In the genomic region with DNA sequence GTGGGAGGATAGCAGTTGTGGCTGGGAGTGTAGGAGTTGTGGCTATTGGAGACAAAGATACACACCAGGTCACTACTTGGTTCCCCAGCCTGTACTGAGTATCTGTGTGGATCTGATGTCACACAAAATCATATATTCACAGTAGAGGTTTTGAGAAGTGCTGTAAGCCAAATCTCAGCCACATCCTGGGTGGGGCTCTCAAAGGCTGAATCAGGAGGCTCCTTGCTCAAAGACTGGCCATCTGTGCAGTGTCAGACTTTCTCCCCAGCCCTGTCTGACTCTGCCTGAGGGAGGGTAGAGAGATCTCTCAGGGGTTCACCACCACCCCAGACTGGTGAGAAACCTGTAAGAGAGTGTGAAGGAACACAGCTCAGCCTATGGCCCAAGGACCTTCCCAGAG, we compare ENCODE assay signal across 34 mouse cellular contexts. TPM values are rescaled to one million over a fixed set of nuclear protein-coding genes. Genes with fewer than 3 reads are reported as not detected.
"Had no signal": no experiment of that assay in that cellular context is flagged by ENCODE, and none has a peak within 500 bp of the region (broad histone marks: within the 10 kb centered on the region; RNA-seq: fewer than 3 reads in every experiment).

No protein-coding gene starts in this region.

- H3K4me3 ChIP-seq: heart, embryonic 10.5 days; heart, embryonic 12.5 days; hindbrain, embryonic 13.5 days; hindbrain, embryonic 15.5 days; layer of hippocampus, adult 2 months; left cerebral cortex, adult 2 months; limb, embryonic 10.5 days; limb, embryonic 12.5 days had no signal

- DNase-seq: gastrocnemius, postnatal 14 days; gastrocnemius, postnatal 36 days; heart, adult 18-20 months; heart, postnatal 10 days; heart, postnatal 36 days; kidney, adult 18-20 months; kidney, adult 8-10 months; kidney, postnatal 10 days; kidney, postnatal 25 days; kidney, postnatal 4 days; liver had no signal

- H3K4me1 ChIP-seq: heart, embryonic 10.5 days; heart, embryonic 12.5 days; hindbrain, embryonic 13.5 days; hindbrain, embryonic 15.5 days; limb, embryonic 10.5 days; limb, embryonic 12.5 days had no signal

- ATAC-seq: hindbrain, postnatal 0 days; intestine, postnatal 0 days had no signal

RNA-seq across cellular contexts. Expression of gene Cd300ld3, which starts 6.3 kb away (rescaled TPM):
- total RNA-seq: hematopoietic stem cell, adult 5-6 weeks; hindbrain, postnatal 0 days; layer of hippocampus, postnatal 10 days; left cerebral cortex, postnatal 14 days had no signal
- polyA plus RNA-seq: heart, embryonic 10.5 days; heart, embryonic 12.5 days; heart, embryonic 14.5 days; heart, embryonic 16.5 days; hindbrain, embryonic 11.5 days; hindbrain, embryonic 13.5 days; hindbrain, embryonic 15.5 days; hindbrain, postnatal 0 days; intestine, embryonic 14.5 days; intestine, postnatal 0 days; kidney, embryonic 14.5 days; kidney, embryonic 16.5 days; limb, embryonic 10.5 days; limb, embryonic 12.5 days; liver, embryonic 11.5 days had no signal

RNA-seq across cellular contexts. Expression of gene Cd300e, which starts 7.4 kb away (rescaled TPM):
- total RNA-seq: gastrocnemius, adult 18-20 months; gastrocnemius, postnatal 14 days; gastrocnemius, postnatal 36 days; hematopoietic stem cell, adult 5-6 weeks; hindbrain, postnatal 0 days; layer of hippocampus, postnatal 10 days; layer of hippocampus, postnatal 25 days; left cerebral cortex, postnatal 14 days; left cerebral cortex, postnatal 36 days had no signal
- polyA plus RNA-seq: heart, embryonic 12.5 days; heart, embryonic 14.5 days; heart, embryonic 16.5 days; hindbrain, embryonic 11.5 days; hindbrain, embryonic 13.5 days; hindbrain, embryonic 15.5 days; kidney, embryonic 14.5 days; kidney, embryonic 16.5 days; limb, embryonic 10.5 days; limb, embryonic 12.5 days had no signal

RNA-seq across cellular contexts. Expression of gene Cd300ld5, which starts 17.0 kb away (rescaled TPM):
- total RNA-seq: hematopoietic stem cell, adult 5-6 weeks; hindbrain, postnatal 0 days; left cerebral cortex, postnatal 14 days had no signal
- polyA plus RNA-seq: heart, embryonic 10.5 days; heart, embryonic 12.5 days; heart, embryonic 14.5 days; heart, embryonic 16.5 days; hindbrain, embryonic 11.5 days; hindbrain, embryonic 13.5 days; hindbrain, embryonic 15.5 days; hindbrain, postnatal 0 days; intestine, embryonic 14.5 days; intestine, postnatal 0 days; kidney, embryonic 14.5 days; kidney, embryonic 16.5 days; limb, embryonic 10.5 days; limb, embryonic 12.5 days; liver, embryonic 11.5 days had no signal

RNA-seq across cellular contexts. Expression of gene Cd300ld4, which starts 27.7 kb away (rescaled TPM):
- total RNA-seq: gastrocnemius, adult 18-20 months; heart, postnatal 10 days; heart, postnatal 36 days; hematopoietic stem cell, adult 5-6 weeks; hindbrain, postnatal 0 days; layer of hippocampus, postnatal 10 days; left cerebral cortex, adult 2 months; left cerebral cortex, postnatal 36 days had no signal
- polyA plus RNA-seq: heart, embryonic 10.5 days; heart, embryonic 12.5 days; heart, embryonic 14.5 days; heart, embryonic 16.5 days; hindbrain, embryonic 11.5 days; hindbrain, embryonic 13.5 days; hindbrain, embryonic 15.5 days; hindbrain, postnatal 0 days; intestine, embryonic 14.5 days; intestine, postnatal 0 days; kidney, embryonic 14.5 days; kidney, embryonic 16.5 days; limb, embryonic 10.5 days; limb, embryonic 12.5 days; liver, embryonic 11.5 days had no signal
